Mouse (Mus musculus): Measurements from ENCODE around the gene Cd83.

- no peak for TF ChIP-seq POLR2A (IDR thresholded peaks at IDR 0.05; ENCODE audit: extremely low read depth, insufficient read depth, low read length)
- no peak for TF ChIP-seq CTCF (IDR thresholded peaks at IDR 0.05; ENCODE audit: low read depth, low read length)
These were observed 44.1 kb downstream of the Cd83 start for GRCm38 (mm10) chr13:43828648-43829047.

Measured in liver, adult 2 months (tissue).